Mouse (Mus musculus) heart, embryonic 12.5 days (tissue): ENCODE measurements around the gene Ptchd4. TPM values are rescaled to one million over a fixed set of nuclear protein-coding genes. Genes with fewer than 3 reads are reported as not detected.

Experiments
- ATAC-seq: fragments of 200-750 bp; cut with Nextera tagmentation; 2 replicates; pipeline ENCODE4 v1.8.0; 2017; ENCODE audit warnings: moderate TSS enrichment, moderate library complexity; ENCODE audit not compliant: insufficient number of reproducible peaks, low FRiP score
- H3K27ac ChIP-seq: fragments of 300-500 bp; sonication (generic); 2 replicates; pipeline ENCODE4 v1.5.1; 2016; ENCODE audit warnings: mild to moderate bottlenecking, moderate library complexity; ENCODE audit not compliant: poor library complexity, severe bottlenecking
- H3K27me3 ChIP-seq: fragments of 300-500 bp; sonication (generic); replicated peaks from 2 replicates; pipeline ENCODE4 v1.6.1; 2016; ENCODE audit warnings: mild to moderate bottlenecking, moderate library complexity
- H3K36me3 ChIP-seq: fragments of 300-500 bp; sonication (generic); 2 replicates; pipeline ENCODE4 v1.6.1; 2016; ENCODE audit warnings: mild to moderate bottlenecking, moderate library complexity
- H3K4me1 ChIP-seq: fragments of 300-500 bp; sonication (generic); replicated peaks from 2 replicates; pipeline ENCODE4 v1.6.1; 2016; ENCODE audit warnings: mild to moderate bottlenecking
- H3K4me2 ChIP-seq: fragments of 300-500 bp; sonication (generic); 2 replicates; pipeline ENCODE4 v1.6.1; 2016; ENCODE audit warnings: mild to moderate bottlenecking, moderate library complexity
- H3K4me3 ChIP-seq: fragments of 300-500 bp; sonication (generic); 2 replicates; pipeline ENCODE4 v1.5.1; 2016; ENCODE audit warnings: mild to moderate bottlenecking
- H3K9ac ChIP-seq: fragments of 300-500 bp; sonication (generic); 2 replicates; pipeline ENCODE4 v1.6.1; 2016; ENCODE audit warnings: mild to moderate bottlenecking, moderate library complexity
- H3K9me3 ChIP-seq: fragments of 300-500 bp; sonication (generic); replicated peaks from 2 replicates; pipeline ENCODE4 v1.6.1; 2016; ENCODE audit warnings: mild to moderate bottlenecking, moderate library complexity
- WGBS: fragments of 180-500 bp; shearing (Covaris S2); methylation state at CpG from one replicate; pipeline ENCODE4 v1.1.7; 2016; 5-methylcytosine and 5-hydroxymethylcytosine counted together
- polyA plus RNA-seq: library from polyadenylated mRNA; unstranded; fragments of >200 nt; fragmentation: Nextera tagmentation; extraction: Ambion mirVana; gene quantifications from 2 replicates; pipeline ENCODE4 v1.2.1, GENCODE M21; 2016

Gene Ptchd4
- 0.17 TPM in 2 replicates for polyA plus RNA-seq

GRCm38 (mm10) chr17:42315669-42316611 lies at the start of gene Ptchd4:
TSS of gene Ptchd4 (plus strand) at chr17:42315947.
- peak within 1 kb of the TSS; percentile 67 for H3K4me3 ChIP-seq
- H3K27me3 ChIP-seq = peaks cover 27% of the 10 kb centered on the region
- ATAC-seq = peak; percentile 55
- peak within 1 kb of the TSS; percentile 61 for H3K9ac ChIP-seq
- H3K4me1 ChIP-seq = peaks cover 5% of the 10 kb centered on the region; the same call in 1 of the 2 replicates
- peak within 1 kb of the TSS; percentile 99 for H3K4me2 ChIP-seq
- H3K27ac ChIP-seq = no peak within 1 kb of the TSS
- no peaks in the 10 kb centered on the region for H3K36me3 ChIP-seq
- WGBS = under 1% methylated on average over 53 of the region's 56 CpGs
- H3K9me3 ChIP-seq = no peaks in the 10 kb centered on the region

- H3K36me3 ChIP-seq = no peaks in the 10 kb centered on the region
- H3K4me2 ChIP-seq = no peak overlapping the region
Observed at GRCm38 (mm10) chr17:42276861-42277260, 38.9 kb upstream of the Ptchd4 start.

DNA sequence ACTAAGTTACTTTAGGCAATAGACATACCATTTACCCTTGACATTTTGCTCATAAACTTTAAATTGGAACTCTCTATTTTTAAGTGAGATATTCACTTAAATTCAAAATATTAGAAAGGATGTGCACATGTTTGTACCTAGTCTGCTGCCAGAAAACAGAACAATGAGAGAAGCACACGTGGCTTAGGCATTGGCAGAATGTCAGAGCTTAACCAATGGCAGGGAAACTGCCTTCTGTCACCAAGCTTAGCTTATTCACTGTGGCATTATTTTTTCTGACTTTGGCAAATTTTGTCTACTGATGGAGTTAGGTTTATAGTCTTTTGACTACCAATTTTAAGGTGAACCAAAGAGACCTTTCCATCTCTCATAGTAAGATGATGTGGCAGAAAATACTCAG lies 31.4 kb upstream of the Ptchd4 start:
- Histone ChIP-seq H3K27me3 (no peaks in the 10 kb centered on the region), H3K4me1 (no peaks in the 10 kb centered on the region), H3K9me3 (0 out of 2 replicates have a peak, but pooled peaks cover 3% of the 10 kb centered on the region), H3K27ac (no peak overlapping the region), H3K4me2 (no peak overlapping the region), H3K4me3 (no peak overlapping the region), H3K9ac (no peak overlapping the region), H3K36me3 (no peaks in the 10 kb centered on the region)
- 69% methylated on average over 1 of the region's 1 CpGs for WGBS
- ATAC-seq = no peak

More at GRCm38 (mm10) chr17:42276861-42277260, 38.9 kb upstream of the Ptchd4 start:
- H3K27ac ChIP-seq = no peak overlapping the region
- no peak overlapping the region for H3K4me3 ChIP-seq
- H3K4me1 ChIP-seq = no peaks in the 10 kb centered on the region
- 79% methylated on average over 2 of the region's 2 CpGs for WGBS
- no peak for ATAC-seq
- no peaks in the 10 kb centered on the region for H3K9me3 ChIP-seq
- H3K27me3 ChIP-seq = no peaks in the 10 kb centered on the region
- no peak overlapping the region for H3K9ac ChIP-seq

DNA sequence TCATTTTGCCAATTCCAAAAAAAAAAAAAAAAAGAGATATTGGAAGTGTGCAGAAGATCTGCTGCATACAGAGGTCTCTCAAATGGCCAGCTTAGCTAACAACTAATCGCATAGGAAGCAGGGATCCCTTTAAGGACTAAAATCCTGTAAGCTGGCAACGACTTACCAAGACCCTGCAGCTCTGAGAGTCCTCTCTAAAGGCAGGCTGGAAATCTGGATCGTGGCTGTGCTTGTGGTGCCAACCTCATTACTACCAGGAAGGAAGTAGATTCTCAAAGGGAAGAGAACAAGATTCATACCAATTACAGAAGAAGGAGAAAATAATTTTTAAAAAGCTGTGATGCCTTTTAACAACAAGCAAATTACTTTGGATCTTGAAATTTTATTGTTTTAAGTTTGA lies 29.5 kb upstream of the Ptchd4 start:
- Histone ChIP-seq H3K27me3 (no peaks in the 10 kb centered on the region), H3K4me1 (no peaks in the 10 kb centered on the region), H3K4me3 (no peak overlapping the region), H3K36me3 (no peaks in the 10 kb centered on the region), H3K27ac (no peak overlapping the region), H3K9me3 (0 out of 2 replicates have a peak, but pooled peaks cover 3% of the 10 kb centered on the region), H3K9ac (no peak overlapping the region), H3K4me2 (no peak overlapping the region)
- WGBS = 63% methylated on average over 3 of the region's 3 CpGs
- no peak for ATAC-seq

DNA sequence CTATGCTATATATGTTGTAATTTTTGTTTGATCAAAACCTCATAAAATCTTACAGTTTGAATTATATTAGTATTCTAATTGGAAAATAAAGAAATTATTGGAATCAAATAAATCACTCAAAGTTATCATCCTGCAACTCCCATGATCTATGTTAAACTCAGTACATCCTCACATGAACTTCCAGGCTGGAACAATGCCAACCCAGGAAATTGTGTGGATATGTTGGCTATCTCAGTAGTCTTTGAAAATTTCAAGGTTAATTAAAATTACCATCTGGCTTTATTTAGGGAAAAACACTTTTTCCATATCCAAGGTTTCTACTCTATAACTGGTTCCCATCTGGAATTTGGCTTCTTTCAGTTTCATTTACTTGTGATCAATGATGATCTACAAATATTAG lies 25.4 kb upstream of the Ptchd4 start:
- ATAC-seq = no peak
- Histone ChIP-seq H3K9me3 (peaks cover 3% of the 10 kb centered on the region; the same call in 1 of the 2 replicates), H3K27ac (no peak overlapping the region), H3K36me3 (no peaks in the 10 kb centered on the region), H3K27me3 (no peaks in the 10 kb centered on the region), H3K4me1 (no peaks in the 10 kb centered on the region), H3K4me2 (no peak overlapping the region), H3K9ac (no peak overlapping the region), H3K4me3 (no peak overlapping the region)

- Histone ChIP-seq H3K4me2 (no peak overlapping the region), H3K27me3 (no peaks in the 10 kb centered on the region), H3K9me3 (peaks cover 3% of the 10 kb centered on the region; the same call in 1 of the 2 replicates), H3K4me1 (no peaks in the 10 kb centered on the region), H3K27ac (no peak overlapping the region), H3K36me3 (no peaks in the 10 kb centered on the region), H3K4me3 (no peak overlapping the region), H3K9ac (no peak overlapping the region)
- no peak for ATAC-seq
- 36% methylated on average over 5 of the region's 5 CpGs for WGBS
Observed at GRCm38 (mm10) chr17:42291793-42292192, 24.0 kb upstream of the Ptchd4 start.

- no peak for ATAC-seq
- H3K4me3 ChIP-seq = no peak overlapping the region
- no peak overlapping the region for H3K4me2 ChIP-seq
- H3K27me3 ChIP-seq = no peaks in the 10 kb centered on the region
- no peak overlapping the region for H3K9ac ChIP-seq
- H3K36me3 ChIP-seq = no peaks in the 10 kb centered on the region
- 67% methylated on average over 4 of the region's 4 CpGs for WGBS
- H3K4me1 ChIP-seq = no peaks in the 10 kb centered on the region
- H3K9me3 ChIP-seq = no peaks in the 10 kb centered on the region
- no peak overlapping the region for H3K27ac ChIP-seq
Observed at GRCm38 (mm10) chr17:42297986-42298385, 17.8 kb upstream of the Ptchd4 start.

GRCm38 (mm10) chr17:42299681-42300080 lies 16.1 kb upstream of the Ptchd4 start:
- no peaks in the 10 kb centered on the region for H3K27me3 ChIP-seq
- H3K4me3 ChIP-seq = no peak overlapping the region
- WGBS = 63% methylated on average over 3 of the region's 3 CpGs
- no peaks in the 10 kb centered on the region for H3K4me1 ChIP-seq
- no peak overlapping the region for H3K9ac ChIP-seq
- no peak overlapping the region for H3K27ac ChIP-seq
- no peaks in the 10 kb centered on the region for H3K36me3 ChIP-seq
- no peaks in the 10 kb centered on the region for H3K9me3 ChIP-seq
- ATAC-seq = no peak
- H3K4me2 ChIP-seq = no peak overlapping the region

GRCm38 (mm10) chr17:42303062-42303577 lies 12.6 kb upstream of the Ptchd4 start:
- Histone ChIP-seq H3K9me3 (no peaks in the 10 kb centered on the region), H3K4me3 (no peak overlapping the region), H3K36me3 (no peaks in the 10 kb centered on the region), H3K4me2 (no peak overlapping the region), H3K9ac (no peak overlapping the region), H3K27me3 (no peaks in the 10 kb centered on the region), H3K4me1 (no peaks in the 10 kb centered on the region), H3K27ac (no peak overlapping the region)
- no peak for ATAC-seq
- WGBS = 57% methylated on average over 4 of the region's 4 CpGs

DNA sequence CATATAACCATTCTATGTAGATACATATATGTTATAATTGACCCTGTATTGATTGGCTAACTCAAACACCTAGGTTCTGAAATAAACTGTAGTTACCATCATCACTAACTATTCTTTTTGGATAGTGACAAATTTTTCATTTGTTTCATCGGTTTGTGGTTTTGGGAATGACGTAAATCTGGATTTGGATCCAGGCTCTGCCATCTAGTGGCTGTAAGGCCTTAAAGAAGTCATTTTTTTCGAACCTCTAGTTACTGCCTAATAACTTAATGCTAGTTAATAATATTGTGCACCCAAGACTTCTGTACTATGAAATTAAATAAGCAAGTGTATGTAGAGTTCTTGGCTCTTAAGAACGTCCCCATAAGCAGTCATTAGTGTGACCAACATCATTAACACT lies 11.5 kb upstream of the Ptchd4 start:
- ATAC-seq = no peak
- Histone ChIP-seq H3K4me1 (no peaks in the 10 kb centered on the region), H3K9me3 (no peaks in the 10 kb centered on the region), H3K27ac (no peak overlapping the region), H3K27me3 (no peaks in the 10 kb centered on the region), H3K9ac (no peak overlapping the region), H3K4me3 (no peak overlapping the region), H3K4me2 (no peak overlapping the region), H3K36me3 (no peaks in the 10 kb centered on the region)
- 64% methylated on average over 4 of the region's 4 CpGs for WGBS

DNA sequence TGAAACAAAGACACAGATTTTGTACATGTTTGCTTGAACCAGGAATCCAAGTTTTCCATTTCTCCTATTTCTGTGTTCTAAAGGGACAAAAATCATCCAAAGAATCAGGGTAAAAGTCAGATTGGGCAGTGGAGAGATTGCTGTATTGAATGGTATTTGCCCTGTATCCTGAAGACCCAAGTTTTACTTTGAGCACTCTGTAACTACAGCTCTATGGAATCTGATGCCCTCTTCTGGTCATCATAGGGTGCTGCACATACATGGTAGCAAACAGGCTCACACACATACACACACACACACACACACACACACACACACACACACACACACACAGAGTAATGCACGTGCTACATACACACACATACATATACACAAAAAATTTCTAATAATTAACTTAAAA lies 8.7 kb upstream of the Ptchd4 start:
- no peak overlapping the region for H3K4me3 ChIP-seq
- H3K4me1 ChIP-seq = no peaks in the 10 kb centered on the region
- H3K36me3 ChIP-seq = no peaks in the 10 kb centered on the region
- ATAC-seq = no peak
- no peak overlapping the region for H3K4me2 ChIP-seq
- 72% methylated on average over 1 of the region's 1 CpGs for WGBS
- H3K9ac ChIP-seq = no peak overlapping the region
- H3K27me3 ChIP-seq = no peaks in the 10 kb centered on the region
- no peaks in the 10 kb centered on the region for H3K9me3 ChIP-seq
- H3K27ac ChIP-seq = no peak overlapping the region
